Mouse (Mus musculus) gastrocnemius, adult 2 months (tissue): Measurements from ENCODE around the gene Pex6. TPM values are rescaled to one million over a fixed set of nuclear protein-coding genes. Genes with fewer than 3 reads are reported as not detected.
A peak's percentile ranks its signal among the peaks of the same experiment; 100 is the strongest.
"Not testable (repeated sequence)": the region's sequence is repeated elsewhere in the genome, so short reads cannot be mapped to it uniquely, and the experiment has no call there.

Experiments
- DNase-seq: peaks from one replicate; pipeline ENCODE4 v3.0.0; 2022
- H3K27ac ChIP-seq: fragments of 200-600 bp; 2 replicates; pipeline ENCODE4 v1.8.1; 2022; ENCODE audit warnings: mild to moderate bottlenecking
- H3K4me3 ChIP-seq: fragments of 200-600 bp; 2 replicates; pipeline ENCODE4 v1.8.1; 2022; ENCODE audit warnings: mild to moderate bottlenecking, moderate library complexity
- CTCF ChIP-seq: fragments of 200-600 bp; IDR thresholded peaks from 2 replicates; pipeline ENCODE4 v1.8.1; 2022; ENCODE audit warnings: antibody characterized with exemption, mild to moderate bottlenecking, moderate library complexity
- intact Hi-C: fragments of 180-260 bp; cut with DNase I; formaldehyde crosslinking; loops from one replicate; pipeline ENCODE4 v1.15.1; 2025
- total RNA-seq, 2 experiments: library from RNA; stranded (reverse); gene quantifications; 2 replicates each; pipeline ENCODE4 v1.2.3; 2021

Pex6 gene
- total RNA-seq, 2 experiments from 2014 or later: 13.4 to 21.8 TPM

DNA sequence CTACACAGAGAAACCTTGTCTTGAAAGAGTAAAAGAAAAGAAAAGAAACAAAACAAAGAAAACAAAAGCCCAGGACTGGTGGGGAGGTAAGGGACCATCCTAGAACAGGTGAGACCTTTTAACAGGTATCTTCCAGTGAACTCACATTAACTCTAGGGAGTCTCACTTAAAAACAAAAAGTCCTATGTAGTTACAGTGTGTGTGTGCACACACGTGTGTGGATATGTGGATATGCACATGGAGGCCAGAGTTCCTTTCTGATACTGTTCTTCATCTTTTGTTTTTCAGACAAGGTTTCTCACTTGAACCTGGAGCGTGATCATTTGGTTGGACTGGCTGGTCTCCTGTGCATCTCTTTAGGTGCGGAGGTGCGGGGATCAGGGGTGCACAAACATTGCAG lies 39.3 kb downstream of the Pex6 start:
- H3K27ac ChIP-seq: peak overlapping the region; percentile 91; the same call in 1 of the 2 replicates

GRCm38 (mm10) chr17:46751056-46751793 lies 40.0 kb downstream of the Pex6 start:
- DNase-seq: no peak
- H3K4me3 ChIP-seq: peak overlapping the region; percentile 87
- no peak for TF ChIP-seq CTCF
- H3K27ac ChIP-seq: peak overlapping the region; percentile 91
- intact Hi-C loops: loop anchor here (5.0 kb wide), 1 partner anchor 69 kb away; the partner anchor contains the start of gene Klhdc3

More for the DNA sequence above, 39.3 kb downstream of the Pex6 start:
- H3K4me3 ChIP-seq: peak overlapping the region; percentile 87
- DNase-seq: no peak
- TF ChIP-seq CTCF: no peak
- intact Hi-C loops: loop anchor here (5.0 kb wide), 1 partner anchor 68 kb away; the partner anchor contains the start of gene Klhdc3

DNA sequence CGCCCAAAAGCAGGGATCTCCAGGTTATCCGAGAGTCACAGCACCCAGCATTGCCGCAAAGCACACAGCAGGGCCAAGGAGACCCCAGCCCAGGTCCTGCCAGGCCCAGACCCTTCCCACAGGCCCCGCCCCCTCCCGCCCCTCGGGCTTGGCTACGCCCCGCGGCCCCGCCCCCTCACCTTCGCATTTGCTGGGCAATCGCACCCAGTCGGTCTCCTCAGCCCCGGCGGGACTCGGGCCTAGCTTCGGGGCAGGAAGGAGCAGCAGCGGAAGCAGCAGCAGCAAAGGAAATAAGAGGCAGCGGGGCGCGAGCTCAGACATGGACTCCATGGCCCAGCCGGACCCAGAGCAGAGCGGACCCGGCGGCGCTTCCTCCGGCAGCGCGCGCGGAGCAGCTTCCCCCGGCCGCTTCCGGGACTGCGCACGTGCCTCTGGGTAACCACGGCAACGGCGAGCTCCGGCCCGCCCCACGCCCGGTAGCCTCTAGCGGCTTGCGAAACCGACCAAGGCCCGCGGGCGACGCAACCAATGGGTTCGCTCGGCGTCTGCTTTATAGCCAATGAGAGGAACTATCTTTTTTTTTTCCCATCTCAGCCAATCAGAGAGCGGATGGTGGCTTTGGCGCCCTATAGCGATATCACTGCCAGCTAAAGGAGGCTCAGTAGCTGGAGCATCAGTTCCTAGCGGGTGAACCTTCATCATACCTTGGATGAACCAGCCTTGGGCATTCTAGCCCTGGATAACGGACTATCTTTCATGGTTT lies 40.7 kb downstream of the Pex6 start, which contains the start of gene Cnpy3:
Gene Cnpy3 (minus strand): TSS at position 421 of the 763 bp plus-strand sequence.
- H3K27ac ChIP-seq: peak within 1 kb of the TSS; percentile 91
- peak within 1 kb of the TSS; percentile 87 for H3K4me3 ChIP-seq
- TF ChIP-seq CTCF: no peak
- intact Hi-C loops: loop anchor here (5.0 kb wide), 1 partner anchor 70 kb away; the partner anchor contains the start of gene Klhdc3
- peak; percentile 99 for DNase-seq

DNA sequence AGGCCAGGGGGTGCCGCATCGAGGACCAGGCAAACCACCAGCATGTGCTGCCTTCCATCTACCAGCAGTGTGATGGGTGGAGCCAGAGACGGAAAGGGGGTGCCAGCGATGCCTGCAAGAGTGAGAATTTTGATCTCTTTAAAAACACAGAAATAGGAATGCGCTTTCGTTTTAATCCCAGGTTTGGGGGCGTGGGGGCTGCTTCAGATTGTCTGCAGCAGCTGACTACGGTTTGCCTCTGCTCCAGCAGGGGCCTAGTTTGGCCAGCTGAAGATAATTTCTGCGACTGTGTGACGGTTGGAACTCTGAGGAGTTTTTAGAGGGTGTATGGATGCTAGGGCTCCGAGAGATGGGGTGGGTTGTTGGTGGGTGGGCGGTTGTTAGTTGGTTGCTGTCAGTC lies 47.5 kb downstream of the Pex6 start:
- TF ChIP-seq CTCF: no peak
- Histone ChIP-seq H3K27ac (no peak overlapping the region), H3K4me3 (no peak overlapping the region)
- DNase-seq: no peak
- intact Hi-C loops: no loop called here

DNA sequence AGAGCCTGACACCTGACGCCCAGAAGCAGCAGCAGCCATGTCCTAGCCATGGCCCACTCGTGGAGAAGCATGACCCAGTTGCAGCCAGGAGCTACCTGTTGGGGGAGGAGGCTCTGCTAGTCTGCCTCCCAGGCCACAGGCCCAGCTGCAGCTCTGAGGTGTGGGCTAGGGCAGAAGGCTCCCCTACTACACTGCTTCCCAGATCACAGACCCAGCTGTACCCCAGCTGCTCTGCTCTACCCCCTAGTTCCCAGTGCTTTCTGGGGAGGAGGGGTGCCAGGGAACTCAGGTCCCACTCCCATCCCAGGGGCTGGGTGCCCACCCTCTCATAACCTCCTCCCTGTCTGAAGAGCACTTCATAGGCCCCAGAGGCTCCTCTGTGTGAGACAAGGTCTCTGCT lies 52.3 kb downstream of the Pex6 start, which contains the start of gene Ptcra:
Gene Ptcra (minus strand): TSS at position 169 of the 400 bp plus-strand sequence.
- no peak within 1 kb of the TSS for H3K4me3 ChIP-seq
- TF ChIP-seq CTCF: no peak
- DNase-seq: no peak
- H3K27ac ChIP-seq: no peak within 1 kb of the TSS
- intact Hi-C loops: no loop called here

DNA sequence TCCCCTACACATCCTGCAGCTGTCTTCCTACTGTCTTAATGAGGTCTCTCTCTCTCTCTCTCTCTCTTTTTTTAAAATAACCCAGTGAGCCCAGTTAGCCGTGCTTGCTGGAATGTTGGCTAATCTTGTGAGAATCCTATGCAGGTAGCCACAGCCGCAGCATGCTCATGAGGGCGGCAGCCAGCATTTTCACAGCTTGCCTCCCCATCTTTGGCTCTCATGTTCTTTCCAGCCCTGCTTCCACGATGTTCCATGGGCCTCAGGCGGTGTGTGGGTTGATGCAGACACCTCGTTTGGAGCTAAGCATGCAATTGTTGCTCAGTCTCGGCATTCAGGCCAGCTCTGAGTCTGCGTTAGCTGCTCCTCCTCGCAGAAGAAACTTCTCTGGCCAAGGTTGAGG lies 53.7 kb downstream of the Pex6 start:
- H3K4me3 ChIP-seq, H3K27ac ChIP-seq, intact Hi-C loops, DNase-seq: not testable (repeated sequence)

GRCm38 (mm10) chr17:46767868-46768267 lies 56.6 kb downstream of the Pex6 start:
- no peak overlapping the region for H3K4me3 ChIP-seq
- intact Hi-C loops: no loop called here
- DNase-seq: no peak
- no peak for TF ChIP-seq CTCF
- no peak overlapping the region for H3K27ac ChIP-seq

DNA sequence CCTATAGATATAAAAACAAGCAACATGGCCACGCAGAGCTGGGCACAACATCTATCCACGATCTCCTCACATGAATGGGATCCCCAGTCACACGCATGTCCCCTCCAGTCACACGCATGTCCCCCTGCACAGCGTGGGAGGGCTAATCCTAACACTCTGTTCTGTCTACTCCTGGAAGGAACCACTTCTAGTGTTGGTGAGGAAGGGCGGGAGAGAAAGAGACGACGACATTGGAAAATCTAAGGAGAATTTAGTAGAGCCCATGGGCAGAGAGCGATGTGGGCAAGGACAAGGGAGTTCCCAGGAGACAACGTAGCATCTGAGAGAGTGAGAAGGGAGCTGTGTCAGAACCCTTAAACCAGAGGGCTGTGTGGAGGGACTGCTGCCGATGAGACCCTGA lies 59.3 kb downstream of the Pex6 start:
- intact Hi-C loops: no loop called here
- Histone ChIP-seq H3K27ac (no peak overlapping the region), H3K4me3 (no peak overlapping the region)
- no peak for TF ChIP-seq CTCF
- DNase-seq: no peak

DNA sequence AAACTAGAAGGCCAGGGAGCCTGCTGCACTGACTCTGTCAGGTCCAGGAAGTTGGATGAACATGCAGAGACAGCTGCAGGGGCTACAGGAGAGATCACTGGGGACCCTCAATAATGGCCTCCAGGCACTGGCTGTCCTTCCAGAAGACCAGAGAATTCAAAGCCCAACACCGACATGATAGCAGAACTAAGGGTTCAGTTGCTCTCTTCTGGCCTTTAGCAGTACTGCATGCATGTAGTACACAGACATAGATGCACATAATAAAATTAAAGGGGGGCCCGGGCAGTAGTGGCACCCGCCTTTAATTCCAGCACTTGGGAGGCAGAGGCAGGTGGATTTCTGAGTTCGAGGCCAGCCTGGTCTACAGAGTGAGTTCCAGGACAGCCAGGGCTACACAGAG lies 59.8 kb downstream of the Pex6 start:
- H3K4me3 ChIP-seq: no peak overlapping the region
- TF ChIP-seq CTCF: no peak
- intact Hi-C loops: no loop called here
- H3K27ac ChIP-seq: no peak overlapping the region
- no peak for DNase-seq

DNA sequence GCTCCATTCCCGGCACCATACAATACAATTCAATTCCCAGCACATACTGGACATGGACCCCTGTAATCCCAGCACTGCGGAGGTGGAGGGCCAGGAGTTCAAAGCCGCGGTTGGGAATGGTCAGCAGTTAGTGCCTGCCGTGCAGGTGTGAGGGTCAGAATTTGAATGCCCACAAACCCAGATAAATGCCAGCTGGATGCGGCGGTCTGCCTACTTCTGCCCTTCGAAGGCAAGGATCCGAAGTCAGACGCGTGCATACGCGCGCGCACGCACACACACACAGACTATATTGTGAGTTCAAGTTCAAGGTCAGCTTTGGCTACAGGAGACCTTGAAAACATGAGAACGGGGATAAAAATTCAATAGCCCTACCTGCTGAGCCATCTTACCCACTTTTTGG lies 60.4 kb downstream of the Pex6 start:
- peak overlapping the region; percentile 81 for H3K4me3 ChIP-seq
- no peak for DNase-seq
- intact Hi-C loops: no loop called here
- H3K27ac ChIP-seq: peak overlapping the region; percentile 96
- no peak for TF ChIP-seq CTCF

- intact Hi-C loops: no loop called here
- DNase-seq: no peak
- Histone ChIP-seq H3K4me3 (peak overlapping the region; percentile 81), H3K27ac (peak overlapping the region; percentile 96)
- no peak for TF ChIP-seq CTCF
Observed at GRCm38 (mm10) chr17:46772038-46772403, 60.8 kb downstream of the Pex6 start.

GRCm38 (mm10) chr17:46772404-46773277 lies 61.4 kb downstream of the Pex6 start, which contains the start of gene 2310039H08Rik:
Gene 2310039H08Rik, plus strand, starts transcription at chr17:46772635.
- peak within 1 kb of the TSS; percentile 81 for H3K4me3 ChIP-seq
- no peak for TF ChIP-seq CTCF
- intact Hi-C loops: no loop called here
- peak; percentile 90 for DNase-seq
- H3K27ac ChIP-seq: peak within 1 kb of the TSS; percentile 96
